Mouse (Mus musculus) hindbrain, postnatal 0 days (tissue): ENCODE results near the gene Ccz1. TPM values are rescaled to one million over a fixed set of nuclear protein-coding genes. Genes with fewer than 3 reads are reported as not detected.

Source experiments
- ATAC-seq: fragments of 200-750 bp; cut with Nextera tagmentation; 2 replicates; pipeline ENCODE4 v1.8.0; 2017; ENCODE audit warnings: mild to moderate bottlenecking, moderate TSS enrichment, moderate library complexity
- DNase-seq: peaks from one replicate; pipeline ENCODE4 v3.0.0-alpha.2; 2015; ENCODE audit warnings: low spot score
- H3K27ac ChIP-seq: fragments of 300-500 bp; sonication (generic); 2 replicates; pipeline ENCODE4 v1.5.1; 2014; ENCODE audit warnings: mild to moderate bottlenecking
- H3K27me3 ChIP-seq: fragments of 300-500 bp; sonication (generic); 2 replicates; pipeline ENCODE4 v1.6.1; 2014; ENCODE audit warnings: low read length, mixed read lengths; ENCODE audit not compliant: insufficient read depth
- H3K36me3 ChIP-seq: fragments of 300-500 bp; sonication (generic); 2 replicates; pipeline ENCODE4 v1.6.1; 2014; ENCODE audit warnings: low read length, mixed read lengths; ENCODE audit not compliant: insufficient read depth
- H3K4me1 ChIP-seq: fragments of 300-500 bp; sonication (generic); 2 replicates; pipeline ENCODE4 v1.6.1; 2014; ENCODE audit warnings: antibody characterized with exemption, low read length, mixed read lengths; ENCODE audit not compliant: insufficient read depth
- H3K4me2 ChIP-seq: fragments of 300-500 bp; sonication (generic); 2 replicates; pipeline ENCODE4 v1.6.1; 2014; ENCODE audit warnings: low read depth, mild to moderate bottlenecking, low read length, moderate library complexity, mixed read lengths
- H3K4me3 ChIP-seq: fragments of 300-500 bp; sonication (generic); 2 replicates; pipeline ENCODE4 v1.5.1; 2014; ENCODE audit warnings: low read length
- H3K9ac ChIP-seq: fragments of 300-500 bp; sonication (generic); replicated peaks from 2 replicates; pipeline ENCODE4 v1.6.1; 2014; ENCODE audit warnings: mild to moderate bottlenecking, low read length, moderate library complexity, mixed read lengths
- H3K9me3 ChIP-seq: fragments of 300-500 bp; sonication (generic); 2 replicates; pipeline ENCODE4 v1.6.1; 2016; ENCODE audit warnings: low read length, mixed read lengths
- CTCF ChIP-seq: IDR thresholded peaks from 2 replicates; pipeline ENCODE4 v1.5.1; 2016; ENCODE audit warnings: antibody characterized with exemption, control low read depth, low read depth
- WGBS: fragments of 180-500 bp; shearing (Covaris S2); extraction: QIAGEN DNeasy Blood & Tissue Kit; methylation state at CpG from one replicate; pipeline ENCODE4 v1.1.7; 2014; 5-methylcytosine and 5-hydroxymethylcytosine counted together
- polyA plus RNA-seq: library from polyadenylated mRNA; unstranded; fragments of >200 nt; fragmentation: Nextera tagmentation; extraction: Ambion mirVana; gene quantifications from 2 replicates; pipeline ENCODE4 v1.2.1, GENCODE M21; 2015
- total RNA-seq: library from RNA; depleted of rRNA; stranded (reverse); fragments of >200 nt; gene quantifications from 2 replicates; pipeline ENCODE4 v1.2.3, GENCODE M21; 2014

Ccz1 gene
- total and polyA plus RNA-seq, 2 experiments from 2014 or later, result 38.7 to 74.8 TPM

GRCm38 (mm10) chr5:143985381-143985780 lies 29.3 kb downstream of the Ccz1 start:
- H3K9ac ChIP-seq, result no peak overlapping the region
- H3K4me1 ChIP-seq, result no peaks in the 10 kb centered on the region
- no peaks in the 10 kb centered on the region for H3K27me3 ChIP-seq
- no peak overlapping the region for H3K27ac ChIP-seq
- H3K36me3 ChIP-seq, result peaks cover 42% of the 10 kb centered on the region
- WGBS, result 69% methylated on average over 7 of the region's 7 CpGs
- H3K4me3 ChIP-seq, result no peak overlapping the region
- TF ChIP-seq CTCF, result no peak
- ATAC-seq (no peak), DNase-seq (no peak)
- no peaks in the 10 kb centered on the region for H3K9me3 ChIP-seq
- H3K4me2 ChIP-seq, result no peak overlapping the region

GRCm38 (mm10) chr5:143982361-143982760 lies 32.3 kb downstream of the Ccz1 start:
- Histone ChIP-seq H3K27me3 (no peaks in the 10 kb centered on the region), H3K9ac (no peak overlapping the region), H3K9me3 (no peaks in the 10 kb centered on the region), H3K4me3 (no peak overlapping the region), H3K27ac (no peak overlapping the region), H3K4me1 (no peaks in the 10 kb centered on the region), H3K4me2 (no peak overlapping the region), H3K36me3 (peaks cover 18% of the 10 kb centered on the region; the same call in 1 of the 2 replicates)
- no peak for TF ChIP-seq CTCF
- no peak for DNase-seq
- ATAC-seq, result no peak
- 84% methylated on average over 2 of the region's 2 CpGs for WGBS

- TF ChIP-seq CTCF, result no peak
- Histone ChIP-seq H3K27ac (no peak overlapping the region), H3K4me3 (no peak overlapping the region), H3K9me3 (no peaks in the 10 kb centered on the region), H3K4me2 (no peak overlapping the region), H3K27me3 (no peaks in the 10 kb centered on the region), H3K9ac (no peak overlapping the region), H3K4me1 (no peaks in the 10 kb centered on the region), H3K36me3 (peaks cover 13% of the 10 kb centered on the region; the same call in 1 of the 2 replicates)
- WGBS, result 32% methylated on average over 9 of the region's 9 CpGs
- ATAC-seq, result peak; percentile 58; the same call in 1 of the 2 replicates
- peak; percentile 4 for DNase-seq
Observed at GRCm38 (mm10) chr5:143980858-143981257, 33.8 kb downstream of the Ccz1 start.

DNA sequence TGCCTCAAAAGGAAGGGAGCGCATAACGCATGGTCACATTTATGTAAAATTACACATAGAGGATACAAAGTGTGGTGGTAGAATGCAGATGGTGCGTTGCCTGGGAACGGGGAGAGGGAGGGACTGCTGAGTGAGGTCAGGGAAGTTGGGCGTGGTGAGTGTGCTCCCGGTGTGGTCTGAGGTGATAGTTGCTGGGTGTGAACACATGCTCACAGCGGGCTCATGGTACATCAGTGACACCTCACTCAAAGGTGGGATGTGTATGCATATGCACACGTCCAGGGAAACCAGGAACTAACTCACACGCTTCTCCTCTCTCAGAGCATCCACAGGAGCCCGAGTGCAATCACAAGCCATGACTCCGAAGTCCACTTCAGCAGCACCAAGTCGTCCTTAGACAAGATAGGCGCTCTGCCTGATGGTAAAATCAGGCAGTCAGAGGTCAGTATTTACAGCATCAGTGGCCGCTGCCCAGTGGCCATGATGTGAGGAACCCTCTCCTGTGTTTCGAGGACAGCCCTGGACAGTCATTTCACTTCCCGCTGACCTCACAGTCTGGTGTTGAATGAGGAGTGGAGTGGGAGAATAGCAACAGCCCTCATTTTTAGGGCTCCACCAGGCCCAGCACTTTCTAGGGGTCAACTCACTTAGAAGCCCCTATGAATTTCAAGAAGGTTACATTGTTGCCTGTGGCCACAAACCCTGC lies 37.8 kb downstream of the Ccz1 start:
- Histone ChIP-seq H3K4me3 (no peak overlapping the region), H3K9ac (no peak overlapping the region), H3K9me3 (no peaks in the 10 kb centered on the region), H3K36me3 (no peaks in the 10 kb centered on the region), H3K27me3 (no peaks in the 10 kb centered on the region), H3K4me1 (no peaks in the 10 kb centered on the region), H3K27ac (no peak overlapping the region), H3K4me2 (no peak overlapping the region)
- ATAC-seq (no peak), DNase-seq (no peak)
- 82% methylated on average over 16 of the region's 16 CpGs for WGBS
- no peak for TF ChIP-seq CTCF

- no peak overlapping the region for H3K9ac ChIP-seq
- H3K27ac ChIP-seq, result no peak overlapping the region
- 87% methylated on average over 11 of the region's 11 CpGs for WGBS
- no peaks in the 10 kb centered on the region for H3K27me3 ChIP-seq
- H3K4me3 ChIP-seq, result no peak overlapping the region
- no peak overlapping the region for H3K4me2 ChIP-seq
- no peaks in the 10 kb centered on the region for H3K4me1 ChIP-seq
- no peaks in the 10 kb centered on the region for H3K36me3 ChIP-seq
- no peaks in the 10 kb centered on the region for H3K9me3 ChIP-seq
- TF ChIP-seq CTCF, result no peak
- DNase-seq (no peak), ATAC-seq (no peak)
Observed at GRCm38 (mm10) chr5:143976232-143976631, 38.4 kb downstream of the Ccz1 start.

DNA sequence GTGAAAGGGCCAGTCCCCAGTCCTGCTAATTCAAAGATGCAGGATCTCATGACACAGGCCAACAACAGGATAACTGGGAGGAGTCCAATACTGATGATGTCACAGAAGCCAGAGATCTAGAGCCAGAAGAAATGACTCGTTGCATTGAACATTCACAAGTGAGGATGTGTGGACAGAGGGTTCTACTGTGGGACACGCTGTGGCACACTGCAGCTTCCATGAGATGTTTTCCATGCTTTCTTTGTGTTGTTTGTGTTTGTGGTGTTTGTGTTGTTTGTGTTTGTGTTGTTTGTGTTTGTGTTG lies 39.1 kb downstream of the Ccz1 start:
- Histone ChIP-seq H3K9me3 (no peaks in the 10 kb centered on the region), H3K4me3 (no peak overlapping the region), H3K27ac (no peak overlapping the region), H3K4me1 (no peaks in the 10 kb centered on the region), H3K27me3 (no peaks in the 10 kb centered on the region), H3K4me2 (no peak overlapping the region), H3K9ac (no peak overlapping the region), H3K36me3 (no peaks in the 10 kb centered on the region)
- ATAC-seq, result peak; percentile 5; the same call in 1 of the 2 replicates
- no peak for DNase-seq
- TF ChIP-seq CTCF, result no peak
- 57% methylated on average over 2 of the region's 2 CpGs for WGBS

DNA sequence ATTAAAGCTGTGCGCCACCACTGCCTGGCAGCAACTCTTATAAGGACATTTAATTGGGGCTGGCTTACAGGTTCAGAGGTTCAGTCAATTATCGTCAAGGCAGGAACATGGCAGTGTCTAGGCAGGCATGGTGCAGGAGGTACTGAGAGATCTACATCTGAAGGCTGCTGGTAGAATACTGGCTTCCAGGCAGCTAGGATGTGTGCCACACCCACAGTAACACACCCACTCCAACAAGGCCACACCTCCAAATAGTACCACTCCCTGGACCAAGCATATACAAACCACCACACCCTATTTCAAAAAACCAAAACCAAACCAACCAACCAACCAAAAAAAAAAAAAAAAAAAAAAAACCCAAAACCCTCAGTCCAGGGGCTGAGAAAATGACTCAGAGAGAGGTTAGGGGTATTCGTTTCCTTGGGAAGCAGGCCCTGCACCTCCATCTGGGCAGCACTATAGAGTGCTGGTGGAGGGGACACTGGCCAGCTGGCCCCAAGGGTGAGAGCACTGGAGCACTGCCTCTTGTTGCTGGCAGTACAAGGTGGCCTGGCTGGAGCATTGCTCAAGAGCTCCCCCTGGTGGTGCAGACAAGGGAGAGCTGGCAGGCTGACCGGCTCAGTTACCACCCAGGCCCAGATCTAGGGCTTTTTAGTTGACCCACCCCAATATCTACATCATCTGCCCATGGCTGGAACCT lies 39.6 kb downstream of the Ccz1 start:
- peak; percentile 90 for TF ChIP-seq CTCF
- peak; percentile 71 for ATAC-seq
- WGBS, result 53% methylated on average over 4 of the region's 4 CpGs

More for the DNA sequence above, 39.6 kb downstream of the Ccz1 start:
- Histone ChIP-seq H3K9ac (no peak overlapping the region), H3K36me3 (no peaks in the 10 kb centered on the region), H3K9me3 (no peaks in the 10 kb centered on the region), H3K27ac (no peak overlapping the region), H3K4me3 (no peak overlapping the region), H3K4me2 (no peak overlapping the region), H3K4me1 (no peaks in the 10 kb centered on the region), H3K27me3 (no peaks in the 10 kb centered on the region)
- peak; percentile 67 for DNase-seq
